Mouse (Mus musculus) frontal cortex, postnatal 14 days (tissue): ENCODE measurements around the gene Nfix.

Experiments
- DNase-seq, 2 experiments: peaks; one replicate each; pipeline ENCODE4 v3.0.0; 2022; ENCODE audit warnings: low spot score in 2 of 2

Nfix gene

GRCm38 (mm10) chr8:84716790-84717189, 83.4 kb downstream of the Nfix start:
- no peak for DNase-seq

- DNase-seq = no peak
Observed at GRCm38 (mm10) chr8:84715893-84716468, 84.2 kb downstream of the Nfix start.

- no peak for DNase-seq
Observed at GRCm38 (mm10) chr8:84714161-84714560, 86.0 kb downstream of the Nfix start.

GRCm38 (mm10) chr8:84713381-84713780, 86.8 kb downstream of the Nfix start:
- DNase-seq = no peak

GRCm38 (mm10) chr8:84712759-84713120, 87.4 kb downstream of the Nfix start:
- DNase-seq = no peak

- no peak for DNase-seq
Observed at GRCm38 (mm10) chr8:84711933-84712758, 88.0 kb downstream of the Nfix start.

GRCm38 (mm10) chr8:84711312-84711711, 88.8 kb downstream of the Nfix start:
- no peak for DNase-seq

- DNase-seq = no peak
Observed at GRCm38 (mm10) chr8:84709931-84710330, 90.2 kb downstream of the Nfix start.

- peak; percentile 84 to 85 for DNase-seq
Observed at GRCm38 (mm10) chr8:84708774-84709475, 91.2 kb downstream of the Nfix start.

- no peak for DNase-seq
Observed at GRCm38 (mm10) chr8:84708071-84708541, 92.0 kb downstream of the Nfix start.

- no peak for DNase-seq
Observed at GRCm38 (mm10) chr8:84707267-84707883, 92.8 kb downstream of the Nfix start.

- no peak for DNase-seq
Observed at GRCm38 (mm10) chr8:84706610-84707266, 93.4 kb downstream of the Nfix start.

- no peak for DNase-seq
Observed at GRCm38 (mm10) chr8:84705960-84706359, 94.2 kb downstream of the Nfix start.

GRCm38 (mm10) chr8:84704867-84705831, 95.0 kb downstream of the Nfix start:
- no peak for DNase-seq

- DNase-seq = peak in 1 of 2 experiments; percentile 59
Observed at GRCm38 (mm10) chr8:84704356-84704755, 95.8 kb downstream of the Nfix start.

GRCm38 (mm10) chr8:84703466-84704249, 96.5 kb downstream of the Nfix start:
- peak in 1 of 2 experiments; percentile 8 for DNase-seq

GRCm38 (mm10) chr8:84702963-84703465, 97.1 kb downstream of the Nfix start:
- DNase-seq = peak in 1 of 2 experiments; percentile 5

- peak in 1 of 2 experiments; percentile 7 for DNase-seq
Observed at GRCm38 (mm10) chr8:84702561-84702960, 97.6 kb downstream of the Nfix start.
